Mouse (Mus musculus) macrophage (primary cell): ENCODE measurements around the gene March8. TPM values are rescaled to one million over a fixed set of nuclear protein-coding genes. Genes with fewer than 3 reads are reported as not detected.

Experiments used
- H3K27ac ChIP-seq: fragments of 350-480 bp; formaldehyde crosslinking; 2 replicates; pipeline ENCODE4 v1.9.0; 2021
- H3K36me3 ChIP-seq: fragments of 350-480 bp; formaldehyde crosslinking; 2 replicates; pipeline ENCODE4 v1.9.0; 2021; ENCODE audit errors: inconsistent target
- H3K4me3 ChIP-seq: fragments of 350-480 bp; formaldehyde crosslinking; 2 replicates; pipeline ENCODE4 v1.9.0; 2021; ENCODE audit errors: inconsistent target
- H3K79me2 ChIP-seq: fragments of 350-480 bp; formaldehyde crosslinking; 2 replicates; pipeline ENCODE4 v1.9.0; 2021; ENCODE audit errors: inconsistent target
- WGBS: methylation state at CpG from one replicate; pipeline ENCODE4 v1.1.7; 2026; ENCODE audit warnings: inconsistent platforms; ENCODE audit not compliant: missing documents; 5-methylcytosine and 5-hydroxymethylcytosine counted together
- polyA plus RNA-seq: library from polyadenylated mRNA; stranded (reverse); fragments of 250-400 nt; gene quantifications from 3 replicates; pipeline ENCODE4 v1.2.4, GENCODE M21; 2018; ENCODE audit warnings: inconsistent platforms

The March8 gene
- polyA plus RNA-seq, 1 experiment from 2014 or later: 63.6 TPM

DNA sequence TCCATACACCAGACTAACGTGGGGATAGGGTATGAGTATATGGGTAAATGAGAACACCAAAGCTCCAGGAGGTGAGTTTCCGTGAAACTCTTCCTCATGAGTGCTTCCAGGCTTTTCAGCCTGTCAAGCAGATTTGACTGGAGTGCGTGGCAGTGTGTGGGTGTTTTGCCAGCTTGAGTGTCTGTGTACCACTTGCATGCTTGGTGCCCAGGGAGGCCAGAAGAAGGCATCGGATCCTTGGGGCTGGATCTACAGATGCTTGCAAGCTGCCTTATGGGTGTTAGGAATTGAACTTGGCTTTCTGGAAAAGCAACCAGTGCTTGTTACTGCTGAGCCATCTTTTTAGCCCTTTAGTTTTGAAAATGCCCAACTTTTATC is 19.1 kb downstream of the March8 start:
- Histone ChIP-seq H3K4me3 (no peak overlapping the region), H3K36me3 (no peaks in the 10 kb centered on the region), H3K27ac (no peak overlapping the region), H3K79me2 (peaks cover 100% of the 10 kb centered on the region)
- WGBS: 98% methylated on average over 4 of the region's 4 CpGs

DNA sequence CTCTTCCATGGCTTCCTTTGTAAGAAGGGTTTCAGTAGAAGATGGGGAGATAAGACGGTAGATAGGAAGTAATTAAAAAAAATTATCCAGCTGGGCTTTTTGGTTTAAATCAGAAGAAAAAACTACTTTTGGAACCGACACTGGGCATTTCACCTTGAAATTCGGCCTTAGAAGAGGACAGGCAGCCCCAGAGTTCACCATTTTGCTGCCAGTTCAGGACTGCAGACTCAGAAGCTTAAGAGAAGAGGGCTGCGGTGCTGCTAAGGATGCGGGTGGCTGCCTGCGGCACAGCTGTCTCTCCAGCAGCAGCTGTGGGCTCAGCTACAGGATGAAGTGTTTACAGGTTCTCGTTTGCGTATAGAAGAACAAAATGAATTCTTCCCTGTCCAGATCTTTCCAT is 20.2 kb downstream of the March8 start:
- Histone ChIP-seq H3K36me3 (no peaks in the 10 kb centered on the region), H3K79me2 (peaks cover 100% of the 10 kb centered on the region), H3K4me3 (no peak overlapping the region), H3K27ac (no peak overlapping the region)
- 86% methylated on average over 8 of the region's 8 CpGs for WGBS

DNA sequence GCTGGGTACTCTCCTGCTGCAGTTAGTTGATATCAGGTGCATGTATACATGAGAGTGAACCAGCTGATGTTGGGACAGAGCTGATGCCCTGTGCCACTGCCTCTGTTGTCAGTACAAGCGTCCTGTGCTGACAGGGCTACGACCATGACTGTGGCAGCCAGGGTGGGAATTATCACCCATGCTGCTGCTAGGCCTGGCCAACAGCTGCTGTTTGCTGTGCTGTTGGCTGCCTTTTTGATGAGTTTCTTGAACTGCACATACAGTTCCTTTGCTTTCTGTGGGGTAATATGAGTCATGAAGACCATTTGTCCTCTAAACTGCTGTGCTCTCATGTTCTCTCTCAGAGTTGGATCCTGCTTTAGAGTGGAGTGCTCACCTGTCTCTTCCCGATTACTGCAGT is 21.4 kb downstream of the March8 start:
- 92% methylated on average over 3 of the region's 3 CpGs for WGBS
- no peak overlapping the region for H3K4me3 ChIP-seq
- no peak overlapping the region for H3K27ac ChIP-seq

DNA sequence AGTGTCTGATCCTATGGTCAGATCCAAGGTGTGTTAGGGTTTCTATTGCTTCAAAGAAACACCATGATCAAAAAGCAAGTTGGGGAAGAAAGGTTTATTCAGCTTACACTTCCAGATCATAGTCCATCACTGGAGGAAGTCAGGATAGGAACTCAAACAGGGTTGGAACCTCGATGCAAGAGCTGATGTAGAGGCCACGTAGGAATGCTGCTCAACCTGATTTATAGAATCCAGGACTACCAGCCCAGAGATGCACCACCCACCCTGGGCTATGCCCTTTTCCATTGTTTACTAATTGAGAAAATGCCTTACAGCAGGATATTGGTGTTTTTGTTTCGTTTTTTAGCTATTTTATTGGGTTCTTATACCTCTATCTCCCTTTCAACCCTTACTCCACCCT is 23.6 kb downstream of the March8 start:
- Histone ChIP-seq H3K79me2 (peaks cover 99% of the 10 kb centered on the region), H3K27ac (no peak overlapping the region), H3K4me3 (no peak overlapping the region), H3K36me3 (no peaks in the 10 kb centered on the region)
- 95% methylated on average over 3 of the region's 3 CpGs for WGBS

More for the DNA sequence above, 21.4 kb downstream of the March8 start:
- H3K36me3 ChIP-seq: no peaks in the 10 kb centered on the region
- H3K79me2 ChIP-seq: peaks cover 100% of the 10 kb centered on the region

DNA sequence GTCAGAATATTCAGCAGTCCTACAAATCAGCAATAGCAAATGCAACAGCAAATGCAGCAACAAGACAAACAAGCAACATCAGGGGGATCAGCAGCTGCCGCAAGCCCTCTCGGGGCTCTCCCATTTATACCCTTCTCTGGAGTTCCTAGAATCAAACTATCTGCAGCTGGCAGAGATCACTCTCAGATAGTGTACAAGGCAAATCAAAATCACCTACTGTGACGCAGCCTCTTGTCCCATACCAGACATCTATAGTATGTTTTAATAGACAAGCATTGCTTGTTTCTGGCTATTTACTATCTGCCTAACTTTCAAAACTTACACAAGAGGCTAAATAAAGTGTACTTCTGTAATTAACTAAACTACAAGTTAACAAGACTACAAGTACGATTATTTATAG is 24.2 kb downstream of the March8 start:
- WGBS: 96% methylated on average over 4 of the region's 4 CpGs
- Histone ChIP-seq H3K27ac (no peak overlapping the region), H3K36me3 (no peaks in the 10 kb centered on the region), H3K4me3 (no peak overlapping the region), H3K79me2 (peaks cover 99% of the 10 kb centered on the region)

DNA sequence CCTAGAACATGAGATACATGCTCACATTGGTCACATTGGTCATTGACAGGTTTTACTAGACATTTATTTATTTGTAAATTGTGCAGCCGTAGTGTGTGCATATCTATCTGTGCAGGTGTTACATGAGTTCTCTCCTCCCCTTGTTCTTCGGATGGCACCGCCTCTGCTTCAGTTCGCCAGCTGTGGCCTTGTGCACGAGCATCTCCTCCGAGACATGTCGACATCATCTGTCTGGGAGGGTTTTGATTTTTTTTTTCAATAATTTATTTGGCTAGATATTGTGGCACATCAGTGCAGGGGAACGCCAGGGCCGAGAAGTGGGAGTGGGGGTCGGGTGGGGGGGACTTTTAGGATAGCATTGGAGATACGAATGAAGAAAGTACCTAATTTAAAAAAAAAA is 30.1 kb downstream of the March8 start:
- H3K79me2 ChIP-seq: peaks cover 98% of the 10 kb centered on the region
- no peaks in the 10 kb centered on the region for H3K36me3 ChIP-seq
- WGBS: 93% methylated on average over 11 of the region's 11 CpGs
- H3K4me3 ChIP-seq: no peak overlapping the region
- H3K27ac ChIP-seq: no peak overlapping the region

DNA sequence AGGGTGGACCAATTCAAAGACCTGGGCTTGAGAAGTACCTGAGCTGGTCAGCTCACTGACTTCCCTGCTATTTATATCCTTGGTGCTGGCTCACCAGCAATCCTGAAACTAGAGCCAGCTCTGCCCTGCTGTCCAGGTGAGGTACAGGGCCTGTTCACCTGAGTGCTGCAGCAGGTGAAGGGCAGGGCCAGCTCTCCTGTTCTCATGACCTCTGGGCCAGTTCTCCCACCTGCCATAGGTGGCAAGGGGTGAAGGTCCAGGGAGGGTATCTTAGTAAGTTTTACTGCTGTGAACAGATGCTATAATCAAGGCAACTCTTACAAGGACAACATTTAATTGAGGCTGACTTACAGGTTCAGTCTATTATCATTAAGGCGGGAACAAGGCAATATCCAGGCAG is 32.0 kb downstream of the March8 start:
- no peak overlapping the region for H3K4me3 ChIP-seq
- no peaks in the 10 kb centered on the region for H3K36me3 ChIP-seq
- H3K79me2 ChIP-seq: peaks cover 97% of the 10 kb centered on the region
- H3K27ac ChIP-seq: no peak overlapping the region
- 100% methylated on average over 1 of the region's 1 CpGs for whole genome bisulfite sequencing

DNA sequence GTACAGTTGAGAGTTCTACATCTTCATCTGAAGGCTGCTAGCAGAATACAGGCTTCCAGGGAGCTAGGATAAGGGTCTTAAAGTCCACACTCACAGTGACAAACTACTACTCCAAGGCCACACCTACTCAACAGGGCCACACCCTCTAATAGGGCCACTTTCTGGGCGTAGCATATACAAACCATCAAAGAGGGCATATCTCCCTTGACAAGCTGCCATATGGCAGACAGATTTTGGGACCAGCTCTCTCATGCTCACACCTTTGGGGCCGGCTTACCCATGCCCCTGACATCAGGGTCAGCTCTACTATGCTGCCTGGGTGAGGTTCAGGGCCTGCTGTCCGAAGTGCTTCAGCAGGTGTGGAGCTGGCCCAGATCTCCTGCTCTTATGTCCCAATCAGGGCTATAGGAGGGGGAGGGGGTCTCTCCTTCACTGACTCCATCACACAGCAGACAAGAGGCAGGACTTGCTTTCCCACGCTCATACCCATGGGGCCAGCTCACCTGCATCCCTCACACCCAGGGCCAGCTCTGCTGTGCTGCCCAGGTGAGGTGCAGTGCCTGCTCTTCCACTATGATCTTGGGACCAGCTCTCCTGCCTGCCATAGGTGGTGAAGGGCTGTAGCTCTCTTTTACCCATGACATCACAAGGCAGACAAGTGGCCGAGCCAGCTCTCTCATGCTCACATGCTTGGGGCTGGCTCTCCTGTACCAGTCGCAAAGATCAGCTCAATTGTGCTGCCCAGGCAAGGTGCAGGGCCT is 32.6 kb downstream of the March8 start:
- 94% methylated on average over 6 of the region's 6 CpGs for WGBS
- H3K36me3 ChIP-seq: no peaks in the 10 kb centered on the region
- H3K79me2 ChIP-seq: peaks cover 97% of the 10 kb centered on the region
- no peak overlapping the region for H3K4me3 ChIP-seq
- no peak overlapping the region for H3K27ac ChIP-seq

DNA sequence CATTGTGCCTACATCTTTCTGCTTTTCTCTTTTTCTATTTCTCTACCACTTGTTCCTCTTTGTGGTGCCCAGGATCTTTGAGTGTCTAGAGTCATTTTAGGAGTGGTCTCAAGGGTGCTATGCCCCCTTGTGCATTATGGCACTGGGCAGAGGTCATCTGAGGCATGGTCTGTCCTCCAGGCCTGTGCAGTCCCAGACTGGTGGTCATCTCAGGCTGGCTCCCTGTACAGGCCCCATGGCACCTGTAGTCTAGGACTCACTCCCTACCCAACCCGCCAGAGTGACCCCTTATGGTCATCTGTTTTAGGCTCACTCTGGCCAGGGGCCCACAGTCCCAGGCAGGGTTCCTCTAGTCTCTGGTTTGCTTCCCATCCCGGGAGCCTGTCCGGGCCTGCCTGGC is 33.7 kb downstream of the March8 start:
- H3K79me2 ChIP-seq: peaks cover 90% of the 10 kb centered on the region
- no peak overlapping the region for H3K4me3 ChIP-seq
- WGBS: 93% methylated on average over 3 of the region's 3 CpGs
- no peaks in the 10 kb centered on the region for H3K36me3 ChIP-seq
- no peak overlapping the region for H3K27ac ChIP-seq

DNA sequence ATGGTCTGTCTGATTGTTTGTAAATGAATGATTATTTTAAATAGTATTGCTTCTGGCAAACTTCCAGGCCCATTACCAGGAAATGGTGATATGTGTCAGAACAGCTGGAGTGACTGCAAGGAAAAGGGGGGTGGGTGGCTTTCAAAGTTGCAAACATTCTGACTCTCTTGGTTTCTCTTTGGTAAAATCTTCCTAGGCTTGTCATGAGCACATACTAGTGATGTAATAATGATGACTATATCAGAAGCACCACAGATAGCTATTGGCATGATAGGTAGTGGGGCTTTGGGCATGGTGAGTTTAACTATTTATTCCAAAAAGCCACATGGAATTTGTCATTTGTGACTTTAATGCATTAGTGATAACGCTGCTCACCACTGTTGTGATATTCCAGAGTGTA is 36.3 kb downstream of the March8 start:
- WGBS: 100% methylated on average over 1 of the region's 1 CpGs
- no peaks in the 10 kb centered on the region for H3K36me3 ChIP-seq
- peaks cover 74% of the 10 kb centered on the region for H3K79me2 ChIP-seq
- H3K27ac ChIP-seq: no peak overlapping the region
- H3K4me3 ChIP-seq: no peak overlapping the region

DNA sequence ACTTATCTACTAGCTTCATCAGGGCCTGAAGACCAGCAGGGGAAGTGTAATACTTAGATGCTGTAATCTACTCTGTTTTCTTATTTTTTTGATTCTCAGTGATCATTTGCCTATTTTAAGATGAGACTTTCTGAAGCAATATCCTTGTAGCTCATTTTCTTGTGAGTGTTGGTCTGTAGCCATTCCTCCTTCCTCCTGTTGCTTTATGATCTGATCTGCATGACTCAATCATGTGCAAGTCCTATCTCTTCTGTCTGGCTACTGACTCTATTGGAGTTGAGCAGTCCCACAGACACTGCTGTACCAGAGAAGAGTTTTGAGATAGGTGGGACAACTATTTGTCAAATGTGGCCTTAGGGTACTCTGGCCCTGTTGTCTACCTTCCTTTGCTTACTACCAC is 36.8 kb downstream of the March8 start:
- Histone ChIP-seq H3K27ac (no peak overlapping the region), H3K79me2 (peaks cover 74% of the 10 kb centered on the region), H3K4me3 (no peak overlapping the region), H3K36me3 (no peaks in the 10 kb centered on the region)

DNA sequence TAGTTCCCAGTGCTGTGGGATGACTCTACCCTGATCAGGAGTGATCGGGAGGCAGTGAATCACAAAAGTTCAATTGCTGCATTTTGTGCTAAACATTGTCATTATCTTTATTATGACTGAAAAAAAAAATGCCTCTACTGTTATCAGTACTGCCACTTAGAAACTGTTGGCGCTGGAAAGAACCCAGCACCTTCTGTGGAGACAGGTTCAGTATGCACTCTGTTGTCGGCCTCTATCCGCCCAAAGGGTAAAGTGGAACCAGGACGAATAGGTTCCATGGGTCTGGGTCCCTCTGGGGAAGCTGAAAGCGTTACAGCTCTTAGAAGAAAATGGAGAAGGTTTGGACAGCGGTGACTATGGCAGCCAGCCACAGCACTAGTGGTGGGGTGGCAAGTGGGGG is 41.1 kb downstream of the March8 start:
- Histone ChIP-seq H3K4me3 (no peak overlapping the region), H3K79me2 (peaks cover 63% of the 10 kb centered on the region; the same call in 1 of the 2 replicates), H3K36me3 (no peaks in the 10 kb centered on the region), H3K27ac (no peak overlapping the region)
- WGBS: 97% methylated on average over 6 of the region's 7 CpGs

DNA sequence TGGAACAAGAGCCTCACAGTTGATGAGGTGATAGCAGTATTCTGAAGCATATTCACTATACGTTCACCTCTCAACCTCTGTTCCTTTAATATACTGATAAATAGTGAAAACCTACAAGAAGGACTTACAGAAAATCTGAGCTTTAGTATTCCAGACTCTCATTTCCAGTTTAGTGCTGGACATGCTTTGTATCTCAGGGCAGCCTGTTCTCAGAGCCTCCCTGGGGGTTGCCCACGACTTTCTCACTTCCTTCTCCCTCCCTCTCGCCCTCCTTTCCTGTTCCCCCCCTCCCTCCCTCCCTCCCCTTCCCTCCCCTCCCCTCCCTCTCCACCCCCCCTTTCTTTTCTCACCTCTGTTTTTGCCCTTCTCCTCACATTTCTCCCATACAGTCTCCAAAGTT is 42.3 kb downstream of the March8 start:
- H3K79me2 ChIP-seq: peaks cover 55% of the 10 kb centered on the region; the same call in 1 of the 2 replicates
- no peak overlapping the region for H3K4me3 ChIP-seq
- H3K36me3 ChIP-seq: no peaks in the 10 kb centered on the region
- WGBS: 88% methylated on average over 1 of the region's 3 CpGs
- H3K27ac ChIP-seq: no peak overlapping the region

DNA sequence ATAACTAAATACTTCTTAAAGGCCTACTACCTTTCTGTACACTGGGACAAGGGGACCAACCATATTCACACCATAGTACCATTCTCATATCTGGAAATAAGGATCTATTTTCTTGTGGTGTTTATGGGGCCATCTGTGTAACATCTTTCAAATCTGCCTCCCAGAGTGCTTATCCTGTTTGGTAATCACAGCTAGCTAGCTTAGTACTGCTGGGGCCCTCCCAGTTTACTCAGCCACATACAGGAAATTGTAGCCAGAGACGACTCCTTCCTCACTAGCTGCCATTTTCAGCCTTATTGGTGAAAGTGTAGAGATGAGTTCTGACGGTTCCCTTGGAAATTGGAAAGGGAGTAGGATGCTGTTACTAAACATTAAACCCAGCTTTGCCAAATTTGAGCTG is 43.8 kb downstream of the March8 start:
- peaks cover 53% of the 10 kb centered on the region; the same call in 1 of the 2 replicates for H3K79me2 ChIP-seq
- H3K36me3 ChIP-seq: no peaks in the 10 kb centered on the region
- no peak overlapping the region for H3K27ac ChIP-seq
- no peak overlapping the region for H3K4me3 ChIP-seq
- WGBS: 31% methylated on average over 2 of the region's 2 CpGs

DNA sequence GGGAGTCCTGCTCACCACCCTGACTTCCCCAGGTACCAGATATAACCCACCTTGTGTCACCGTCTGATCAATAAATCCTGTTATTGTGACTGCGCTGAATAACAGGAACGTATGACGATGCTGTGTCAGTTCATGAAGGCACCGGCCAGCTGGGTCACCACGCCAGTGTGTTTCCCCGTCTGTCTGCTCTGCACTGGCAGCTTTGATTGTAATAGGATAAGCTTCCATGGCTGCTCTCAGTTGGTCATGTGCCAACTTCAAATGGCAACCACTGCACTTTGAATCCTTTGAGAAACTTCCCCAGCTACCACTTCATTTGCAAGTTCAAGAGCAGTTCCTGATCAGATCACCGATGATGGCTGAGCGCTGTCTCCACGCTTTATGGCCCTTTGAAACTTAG is 45.8 kb downstream of the March8 start:
- H3K79me2 ChIP-seq: peaks cover 48% of the 10 kb centered on the region; the same call in 1 of the 2 replicates
- WGBS: 94% methylated on average over 10 of the region's 10 CpGs
- no peaks in the 10 kb centered on the region for H3K36me3 ChIP-seq
- H3K4me3 ChIP-seq: no peak overlapping the region
- no peak overlapping the region for H3K27ac ChIP-seq
